In the genomic region with DNA sequence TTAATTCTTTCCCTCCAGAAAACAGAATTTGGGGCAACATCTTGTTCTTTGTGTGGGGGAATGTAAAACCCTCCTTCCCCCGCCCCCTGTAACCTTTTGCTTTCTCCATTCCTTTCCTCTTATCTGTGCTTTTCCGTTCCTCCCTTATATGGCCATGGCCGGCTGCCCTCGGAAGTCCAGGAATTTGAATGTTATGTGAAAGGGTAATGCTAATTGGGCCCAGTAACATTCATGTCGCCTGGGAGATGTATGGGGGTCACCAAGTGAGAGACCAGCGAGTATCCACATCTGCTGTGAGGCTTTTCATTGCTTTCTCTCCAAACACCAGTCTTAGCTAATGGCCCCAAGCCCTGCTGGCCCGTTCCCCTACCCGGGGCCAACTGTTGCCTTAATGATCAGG, we compare ENCODE assay signal across 11 mouse cellular contexts. TPM values are rescaled to one million over a fixed set of nuclear protein-coding genes. Genes with fewer than 3 reads are reported as not detected.
DNase-seq lines count a peak whose midpoint lies in the region; ATAC-seq and TF ChIP-seq lines count a peak whose summit lies in the region.
"Had no signal": no experiment of that assay in that cellular context is flagged by ENCODE, and none has a peak within 500 bp of the region (broad histone marks: within the 10 kb centered on the region; RNA-seq: fewer than 3 reads in every experiment).

No protein-coding gene starts in this region.

- TF ChIP-seq CTCF in stomach, postnatal 0 days (IDR thresholded peaks at IDR 0.05; ENCODE audit: low read depth), result no peak

- intact Hi-C loops in heart, postnatal 36 days (cut with DNase I), result loop anchor here (1.0 to 5.0 kb wide), 2 partner anchors 18 to 47 kb away; no protein-coding TSS in a partner anchor

- ATAC-seq in stomach, embryonic 16.5 days (ENCODE audit: insufficient read depth, low FRiP score), result no peak
- no peak for ATAC-seq in stomach, postnatal 0 days (ENCODE audit: low FRiP score, low TSS enrichment)

- 0 out of 2 replicates have a peak overlapping the region, but pooled peaks have one; percentile 3 for H3K4me3 ChIP-seq in heart, embryonic 10.5 days
- H3K4me3 ChIP-seq in stomach, embryonic 16.5 days (replicated peaks; ENCODE audit: low read length), result no peak overlapping the region
- H3K4me3 ChIP-seq in stomach, postnatal 0 days (ENCODE audit: low read depth, low read length), result no peak overlapping the region
- H3K4me3 ChIP-seq: erythroblast, embryonic 14.5 days; hindbrain, embryonic 12.5 days; myocyte had no signal

- no peaks in the 10 kb centered on the region for H3K9me3 ChIP-seq in heart, embryonic 10.5 days
- H3K9me3 ChIP-seq in stomach, embryonic 16.5 days (replicated peaks; ENCODE audit: control insufficient read depth, low read length), result no peaks in the 10 kb centered on the region
- H3K9me3 ChIP-seq in stomach, postnatal 0 days (ENCODE audit: control insufficient read depth, low read length), result no peaks in the 10 kb centered on the region
- H3K9me3 ChIP-seq: hindbrain, embryonic 12.5 days had no signal

- H3K27me3 ChIP-seq in heart, embryonic 10.5 days (ENCODE audit: insufficient read depth, poor library complexity, severe bottlenecking), result no peaks in the 10 kb centered on the region
- no peaks in the 10 kb centered on the region; the same call in 1 of the 2 replicates for H3K27me3 ChIP-seq in stomach, embryonic 16.5 days (ENCODE audit: control insufficient read depth, insufficient read depth, low read length)
- H3K27me3 ChIP-seq in stomach, postnatal 0 days (ENCODE audit: control insufficient read depth, insufficient read depth, low read length), result no peaks in the 10 kb centered on the region

- 2% methylated on average over 8 of the region's 8 CpGs for WGBS in heart, embryonic 10.5 days
- WGBS in stomach, embryonic 16.5 days, result 38% methylated on average over 8 of the region's 8 CpGs
- WGBS in stomach, postnatal 0 days, result 47% methylated on average over 8 of the region's 8 CpGs

- peak overlapping the region; percentile 90 for H3K27ac ChIP-seq in heart, embryonic 10.5 days
- 0 out of 2 replicates have a peak overlapping the region, but pooled peaks have one; percentile 10 for H3K27ac ChIP-seq in stomach, embryonic 16.5 days (ENCODE audit: low read length)
- H3K27ac ChIP-seq in stomach, postnatal 0 days (replicated peaks), result no peak overlapping the region
- H3K27ac ChIP-seq: hindbrain, embryonic 12.5 days had no signal

- H3K4me1 ChIP-seq in heart, embryonic 10.5 days, result peaks cover 52% of the 10 kb centered on the region
- H3K4me1 ChIP-seq in stomach, embryonic 16.5 days (ENCODE audit: control insufficient read depth, insufficient read depth, low read length), result peaks cover 9% of the 10 kb centered on the region; the same call in 1 of the 2 replicates
- H3K4me1 ChIP-seq in stomach, postnatal 0 days (replicated peaks; ENCODE audit: control insufficient read depth, insufficient read depth), result no peaks in the 10 kb centered on the region

- no peak for DNase-seq in heart, embryonic 10.5 days (ENCODE audit: low spot score)
- DNase-seq in heart, postnatal 36 days, result no peak
- DNase-seq in stomach, postnatal 0 days (ENCODE audit: low spot score), result no peak
- DNase-seq in kidney, postnatal 10 days, result peak; percentile 74
- no peak for DNase-seq in layer of hippocampus, adult 11-12 months (ENCODE audit: low spot score)
- DNase-seq in frontal cortex, postnatal 25 days (ENCODE audit: low spot score in 2 of 2), result no peak
- no peak for DNase-seq in adrenal gland, postnatal 4 days (ENCODE audit: low spot score in 2 of 2)

- no peak overlapping the region for H3K4me2 ChIP-seq in stomach, embryonic 16.5 days (ENCODE audit: low read depth, low read length)
- H3K4me2 ChIP-seq in stomach, postnatal 0 days (replicated peaks; ENCODE audit: low read depth), result no peak overlapping the region
- H3K4me2 ChIP-seq: hindbrain, embryonic 12.5 days had no signal

- H3K36me3 ChIP-seq in heart, embryonic 10.5 days, result no peaks in the 10 kb centered on the region
- no peaks in the 10 kb centered on the region for H3K36me3 ChIP-seq in stomach, embryonic 16.5 days (ENCODE audit: control insufficient read depth, insufficient read depth, low read length)
- no peaks in the 10 kb centered on the region for H3K36me3 ChIP-seq in stomach, postnatal 0 days (ENCODE audit: control insufficient read depth, insufficient read depth, low read length)
- H3K36me3 ChIP-seq: hindbrain, embryonic 12.5 days had no signal

- TF ChIP-seq EP300 in stomach, postnatal 0 days (optimal IDR thresholded peaks at IDR 0.05), result no peak

- no peak overlapping the region for H3K9ac ChIP-seq in stomach, embryonic 16.5 days (ENCODE audit: low read length)
- no peak overlapping the region for H3K9ac ChIP-seq in stomach, postnatal 0 days (ENCODE audit: low read length)
- H3K9ac ChIP-seq: hindbrain, embryonic 12.5 days had no signal

RNA-seq across cellular contexts. Expression of gene Dusp6, which starts 22.7 kb away (rescaled TPM):
- 58.5 and 65.3 TPM in 2 replicates for polyA plus RNA-seq in heart, embryonic 10.5 days (2016; fragmentation: Nextera tagmentation; extraction: Ambion mirVana)
- 10 to 100 TPM; 16.2 to 21.7 TPM for total RNA-seq in heart, postnatal 36 days (2021)
- polyA plus RNA-seq in stomach, embryonic 16.5 days (2015; fragmentation: Nextera tagmentation; extraction: Ambion mirVana), result 39.7 and 40.8 TPM in 2 replicates
- polyA plus RNA-seq in stomach, postnatal 0 days (2015; fragmentation: Nextera tagmentation; extraction: Ambion mirVana), result 17.4 and 18.7 TPM in 2 replicates
- total RNA-seq in adrenal gland, postnatal 4 days (2021), result 100 to 1,000 TPM; 117 to 123 TPM
